Mouse (Mus musculus): ENCODE data around the gene Slc22a12.

Gene Slc22a12

DNA sequence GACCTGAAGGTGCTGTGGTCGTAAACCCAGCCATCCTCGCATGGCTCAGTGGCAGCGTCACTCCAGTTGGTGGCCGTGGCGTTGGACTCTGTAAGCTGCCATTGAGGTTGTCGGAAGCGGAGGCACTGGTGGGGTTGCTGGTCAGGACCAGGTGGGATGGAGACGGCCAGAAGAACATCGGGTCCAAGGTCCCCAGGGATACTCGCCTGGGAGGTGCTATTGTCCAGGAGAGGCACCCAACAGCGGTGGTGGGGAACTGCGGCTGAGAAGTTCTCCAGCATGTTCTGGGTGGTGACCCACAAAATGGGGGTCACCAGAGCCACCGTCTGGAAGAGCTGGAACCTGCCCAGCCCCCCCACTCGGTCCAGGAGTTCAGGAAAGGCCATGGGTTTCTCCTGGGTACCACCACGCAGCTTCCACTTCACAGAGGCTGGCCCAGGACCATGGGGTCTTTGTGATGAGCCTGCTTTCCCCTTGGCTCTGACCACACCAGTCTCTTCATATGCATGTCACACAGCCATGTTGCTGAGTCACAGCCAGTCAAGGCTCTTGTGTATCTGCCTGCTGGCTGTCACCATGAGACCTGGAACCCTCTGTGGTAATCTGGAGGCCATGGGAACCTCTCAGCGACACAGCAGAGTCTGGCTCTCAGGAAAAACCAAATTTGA, at the start of gene Slc22a12:
TSS of gene Slc22a12 (minus strand) at position 666 of the 668 bp plus-strand sequence.
- no peak for DNase-seq (ENCODE audit: low spot score)

GRCm38 (mm10) chr19:6572001-6572400, 29.2 kb upstream of the Slc22a12 start:
- DNase-seq (ENCODE audit: low spot score), result no peak

DNA sequence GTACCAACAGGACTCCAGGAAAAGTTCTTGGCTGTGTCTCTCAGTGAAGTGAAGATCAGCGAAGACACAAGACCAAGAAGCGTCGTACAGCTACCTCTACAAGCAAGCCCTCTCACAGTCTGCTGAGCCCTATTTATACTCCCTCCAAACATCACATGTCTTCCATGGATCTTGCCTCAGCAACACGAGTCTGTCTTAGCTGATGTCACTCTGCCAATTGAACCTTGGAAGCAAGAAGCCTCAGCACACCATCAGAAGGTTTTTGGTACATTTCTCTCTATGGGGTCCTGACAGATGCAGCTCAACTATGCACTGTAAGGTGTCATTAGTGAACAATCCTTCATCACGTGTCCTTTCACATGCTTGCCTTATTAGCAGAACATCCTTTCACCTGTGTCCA, 28.6 kb upstream of the Slc22a12 start:
- no peak for DNase-seq (ENCODE audit: low spot score)

- no peak for DNase-seq (ENCODE audit: low spot score)
Measured at GRCm38 (mm10) chr19:6569561-6569960, 26.7 kb upstream of the Slc22a12 start.

GRCm38 (mm10) chr19:6569021-6569420, 26.2 kb upstream of the Slc22a12 start:
- DNase-seq (ENCODE audit: low spot score), result no peak

DNA sequence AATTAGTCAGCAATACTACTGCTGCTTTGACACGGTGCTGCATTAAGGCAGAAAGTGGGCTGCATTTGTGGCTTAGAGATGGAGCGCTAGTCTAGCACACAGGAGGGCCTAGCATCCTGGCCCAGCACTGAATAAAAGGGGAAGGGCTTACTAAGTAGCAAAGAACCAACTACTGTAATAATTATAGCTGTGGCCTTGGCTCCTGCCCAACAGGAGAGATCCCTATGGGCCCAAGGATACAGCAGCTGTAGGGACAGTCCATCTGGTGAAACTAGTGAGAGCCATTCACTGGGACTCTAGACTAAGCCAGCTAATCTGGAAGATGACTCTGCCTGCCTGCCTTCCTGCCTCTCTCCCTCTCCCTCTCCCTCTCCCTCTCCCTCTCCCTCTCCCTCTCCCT, 23.6 kb upstream of the Slc22a12 start:
- DNase-seq (ENCODE audit: low spot score), result no peak

DNA sequence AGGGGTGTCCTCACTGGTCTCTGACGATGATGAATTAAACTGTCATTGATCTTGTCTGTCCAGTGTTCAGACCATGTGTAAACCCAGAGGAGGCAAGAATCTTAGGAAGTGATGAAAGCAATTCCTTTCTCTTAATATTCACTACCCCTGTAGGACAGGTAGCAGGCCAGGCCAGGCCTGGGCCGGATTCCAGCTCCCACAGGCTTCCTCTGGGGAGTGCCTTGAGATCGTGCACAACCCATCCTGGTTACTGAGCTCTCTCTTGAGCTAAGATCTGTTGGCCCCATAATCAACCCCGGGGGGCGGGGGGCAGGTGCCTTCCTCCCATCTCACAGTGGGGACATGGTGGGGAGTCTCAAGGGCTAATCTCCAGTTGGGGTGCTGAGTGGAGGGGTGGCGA, 22.3 kb upstream of the Slc22a12 start:
- no peak for DNase-seq (ENCODE audit: low spot score)

DNA sequence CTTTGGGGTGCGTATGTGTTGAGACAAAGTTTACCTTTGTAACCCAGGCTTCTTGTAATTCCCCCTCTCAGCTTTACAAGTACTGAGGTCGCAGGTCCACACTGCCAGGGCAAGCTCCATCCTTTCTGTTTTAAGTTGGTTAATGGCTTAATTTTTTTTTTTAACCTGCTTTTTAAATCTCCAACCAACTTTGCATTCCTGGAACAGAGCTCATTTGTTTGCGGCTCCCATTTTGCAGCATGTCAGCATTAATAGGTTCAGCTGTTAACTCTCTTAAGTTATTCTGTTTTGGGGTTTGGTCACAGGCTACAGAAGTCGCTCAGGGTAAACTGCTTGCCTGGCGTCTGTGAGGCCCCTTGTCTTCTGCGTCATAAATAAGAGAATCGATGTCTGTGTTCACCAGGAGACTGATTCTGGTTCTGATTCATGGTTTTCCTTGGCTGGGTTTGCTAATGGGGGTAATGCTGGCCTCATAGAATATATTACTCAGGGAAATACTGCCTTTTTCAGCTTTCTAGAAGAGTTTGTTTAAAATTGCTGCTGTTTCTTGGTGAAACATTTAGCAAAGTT, 17.5 kb upstream of the Slc22a12 start:
- DNase-seq (ENCODE audit: low spot score), result no peak

- DNase-seq (ENCODE audit: low spot score), result no peak
Measured at GRCm38 (mm10) chr19:6559576-6559975, 16.7 kb upstream of the Slc22a12 start.

DNA sequence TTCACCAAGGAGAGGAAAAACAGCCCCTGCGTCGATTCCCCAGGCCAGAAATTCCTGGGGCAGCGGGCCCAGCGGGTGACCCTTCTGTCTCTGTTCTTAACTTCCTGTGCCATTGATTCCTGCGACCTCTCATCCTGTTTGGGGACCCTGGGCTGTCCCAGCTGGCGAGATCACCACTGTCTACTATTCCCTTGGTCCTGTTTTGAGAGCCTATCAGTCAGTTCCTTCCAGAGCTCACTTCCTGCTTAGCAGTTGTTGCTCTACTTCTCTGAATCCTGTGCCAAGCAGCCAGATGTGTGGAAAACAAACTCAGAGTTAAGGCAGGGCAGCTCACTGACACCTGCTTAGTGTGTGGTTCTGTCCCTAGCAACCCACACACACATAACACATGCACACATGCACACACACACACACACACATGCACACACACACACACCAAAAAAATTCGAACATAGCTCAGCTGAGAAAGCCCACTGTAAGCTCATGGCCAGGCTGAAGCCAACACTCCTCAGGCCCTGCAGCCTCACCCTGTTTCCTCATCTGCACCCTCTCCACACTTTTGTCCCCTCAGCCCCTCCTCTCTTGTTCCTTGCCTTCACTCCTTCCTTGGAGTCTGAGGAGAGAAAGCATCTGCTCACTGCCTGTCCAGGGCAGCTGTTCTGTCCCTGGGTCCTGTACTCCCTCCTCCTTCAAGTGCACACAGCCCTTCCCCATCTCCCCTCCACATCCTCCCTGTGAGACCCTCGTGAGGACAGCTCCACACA, 11.2 kb upstream of the Slc22a12 start:
- DNase-seq (ENCODE audit: low spot score), result peak; percentile 49

GRCm38 (mm10) chr19:6553174-6553573, 10.3 kb upstream of the Slc22a12 start:
- no peak for DNase-seq (ENCODE audit: low spot score)

- peak; percentile 44 for DNase-seq (ENCODE audit: low spot score)
Measured at GRCm38 (mm10) chr19:6552302-6553028, 9.6 kb upstream of the Slc22a12 start.

DNA sequence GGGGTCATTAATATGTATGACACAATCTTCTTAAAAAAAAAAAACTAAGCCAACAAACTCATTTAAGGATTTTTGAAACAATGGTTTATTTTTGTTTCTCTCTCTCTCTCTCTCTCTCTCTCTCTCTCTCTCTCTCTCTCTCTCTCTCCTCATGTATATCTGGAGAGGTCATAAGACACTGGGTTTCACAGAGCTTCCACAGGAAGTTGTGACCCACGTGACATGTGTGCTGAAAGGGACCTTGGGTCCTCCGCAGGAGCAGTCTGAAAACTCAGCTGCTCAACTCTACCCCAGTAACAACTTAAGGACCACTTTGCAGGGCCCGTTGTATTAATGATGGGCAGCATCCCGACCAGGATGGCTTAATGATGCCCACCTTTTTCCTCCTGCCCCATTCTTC, 8.4 kb upstream of the Slc22a12 start:
- DNase-seq (ENCODE audit: low spot score), result no peak

GRCm38 (mm10) chr19:6549566-6549965, 6.7 kb upstream of the Slc22a12 start:
- DNase-seq (ENCODE audit: low spot score), result no peak

GRCm38 (mm10) chr19:6548431-6549410, 5.9 kb upstream of the Slc22a12 start:
- no peak for DNase-seq (ENCODE audit: low spot score)

DNA sequence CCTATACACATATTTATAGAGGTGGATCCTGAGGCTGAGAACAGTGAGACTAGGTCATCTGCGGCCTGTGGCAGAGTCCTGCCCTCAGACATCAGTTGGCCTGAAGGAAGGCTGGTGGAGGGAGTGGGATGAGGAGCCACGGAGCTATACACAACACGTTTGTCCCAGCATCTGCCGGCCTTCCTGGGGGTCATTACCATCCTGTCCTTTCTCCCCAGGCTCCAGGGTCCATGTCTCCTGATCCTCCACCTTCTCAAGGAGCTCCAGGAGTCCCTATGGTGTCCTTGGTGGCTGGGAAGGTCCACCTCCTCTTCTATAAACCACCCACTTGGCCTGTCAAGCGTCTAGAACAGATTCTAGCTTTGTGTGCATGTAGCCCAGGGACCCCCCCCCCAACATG, 5.0 kb upstream of the Slc22a12 start:
- DNase-seq (ENCODE audit: low spot score), result no peak

GRCm38 (mm10) chr19:6546096-6546495, 3.3 kb upstream of the Slc22a12 start:
- DNase-seq (ENCODE audit: low spot score), result no peak

DNA sequence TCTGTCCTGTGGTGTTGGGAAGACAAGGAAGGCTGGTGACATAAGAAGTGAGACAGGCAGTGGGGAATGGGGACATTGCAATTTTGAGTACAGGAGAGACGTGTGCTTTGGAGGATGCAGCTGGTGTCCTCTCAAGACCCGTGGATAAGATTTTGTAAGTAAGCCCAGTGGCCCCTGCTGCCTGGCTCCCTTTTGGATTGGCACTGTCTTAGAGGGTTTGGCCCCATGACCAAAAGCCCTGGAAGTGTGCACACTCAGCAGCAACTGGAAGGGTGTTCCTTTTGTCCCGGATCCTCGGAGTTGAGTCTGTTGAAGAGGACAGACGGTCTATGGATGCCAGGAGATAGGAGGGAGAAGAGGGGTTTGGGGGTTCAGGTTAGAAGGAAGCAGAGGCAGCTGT, 2.6 kb upstream of the Slc22a12 start:
- no peak for DNase-seq (ENCODE audit: low spot score)

DNA sequence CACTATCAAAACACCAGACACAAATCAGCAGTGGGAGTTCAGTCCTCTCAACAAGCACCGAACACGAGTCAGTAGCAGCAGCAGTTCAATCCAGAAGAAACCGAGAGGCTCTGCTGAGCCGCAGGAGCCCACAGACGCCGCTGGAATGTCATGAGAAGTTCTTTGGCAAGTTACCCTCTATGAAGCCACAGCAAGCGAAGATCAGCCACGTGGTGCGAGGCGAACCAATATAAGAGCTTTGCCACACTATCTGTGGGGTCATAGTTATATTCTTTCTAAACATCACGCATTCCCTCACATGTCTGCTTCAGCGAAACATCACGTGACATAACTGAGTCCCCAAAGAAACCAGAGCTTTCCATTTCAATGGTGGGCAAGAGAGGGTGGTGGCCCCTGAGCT, 1.9 kb upstream of the Slc22a12 start:
- DNase-seq (ENCODE audit: low spot score), result no peak

DNA sequence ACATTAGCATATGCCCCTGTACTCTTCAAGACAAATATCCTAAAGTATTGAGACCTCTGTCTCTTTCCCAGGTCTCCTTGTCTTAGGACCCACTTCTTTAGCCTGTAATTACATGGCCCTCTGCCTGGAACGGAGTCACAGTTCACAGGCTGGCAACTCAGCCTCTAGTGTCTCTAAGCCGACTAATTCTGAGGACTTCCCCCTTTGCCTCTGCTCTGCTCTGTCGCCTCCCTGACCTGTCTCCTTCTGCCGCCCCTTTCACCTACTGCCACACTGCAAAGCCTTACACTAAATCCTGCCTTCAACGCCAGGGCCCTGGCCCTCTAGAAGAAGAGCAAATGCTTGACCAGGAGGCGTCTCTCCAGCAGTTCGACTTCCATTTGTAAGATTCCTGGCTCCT, 686 bp upstream of the Slc22a12 start:
- DNase-seq (ENCODE audit: low spot score), result no peak

DNA sequence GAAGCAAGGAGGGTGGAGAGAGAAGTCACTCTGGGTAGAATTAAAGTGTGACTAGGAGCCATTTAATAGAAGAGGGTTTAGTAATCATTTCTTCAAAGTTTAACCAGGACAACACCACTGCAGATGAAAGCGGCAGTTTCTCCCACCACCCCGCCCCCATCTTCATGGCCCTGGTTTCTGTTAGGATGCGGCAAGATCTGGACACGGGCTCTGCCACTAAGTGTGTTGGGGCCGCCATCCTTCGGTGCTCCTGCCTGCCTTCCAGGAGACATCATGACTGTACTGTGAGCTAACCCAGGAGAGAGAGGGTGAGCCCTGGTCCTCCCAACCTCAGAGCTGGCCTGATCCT, 177 bp upstream of the Slc22a12 start:
- no peak for DNase-seq (ENCODE audit: low spot score)

DNA sequence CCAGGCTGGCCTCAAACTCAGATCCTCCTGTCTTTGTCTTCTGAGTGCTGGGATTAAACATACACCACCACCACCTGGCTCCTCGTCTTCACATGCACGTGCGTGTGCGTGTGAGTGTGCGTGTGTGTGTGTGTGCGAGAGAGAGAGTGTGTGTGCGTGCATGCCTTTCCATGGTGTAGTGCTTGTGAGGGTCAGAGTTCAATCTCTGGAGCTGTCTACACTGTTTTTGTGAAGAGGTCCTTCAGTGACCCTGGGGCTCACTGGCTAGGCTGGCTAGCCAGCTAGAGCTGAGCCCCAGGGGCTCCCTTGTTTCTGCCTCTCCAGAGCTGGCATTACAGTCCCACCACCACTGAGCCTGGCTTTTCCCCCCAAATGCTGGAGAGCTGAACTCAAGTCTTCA, 1.3 kb downstream of the Slc22a12 start:
- no peak for DNase-seq (ENCODE audit: low spot score)

Measured in lung, postnatal 25 days (tissue).